Mouse (Mus musculus) intestine, postnatal 0 days (tissue): Measurements from ENCODE around the gene Numa1. TPM values are rescaled to one million over a fixed set of nuclear protein-coding genes. Genes with fewer than 3 reads are reported as not detected.

ENCODE experiments used
- ATAC-seq: fragments of 200-750 bp; cut with Nextera tagmentation; 2 replicates; pipeline ENCODE4 v1.8.0; 2017; ENCODE audit warnings: mild to moderate bottlenecking, moderate TSS enrichment, moderate library complexity
- H3K27ac ChIP-seq: fragments of 300-500 bp; sonication (generic); 2 replicates; pipeline ENCODE4 v1.5.1; 2014; ENCODE audit warnings: mild to moderate bottlenecking, low read depth, low read length, moderate library complexity
- H3K27me3 ChIP-seq: fragments of 300-500 bp; sonication (generic); replicated peaks from 2 replicates; pipeline ENCODE4 v1.6.1; 2014; ENCODE audit warnings: low read length, mixed read lengths; ENCODE audit not compliant: control insufficient read depth, insufficient read depth
- H3K36me3 ChIP-seq: fragments of 300-500 bp; sonication (generic); 2 replicates; pipeline ENCODE4 v1.6.1; 2014; ENCODE audit warnings: mild to moderate bottlenecking, moderate library complexity; ENCODE audit not compliant: control insufficient read depth, insufficient read depth
- H3K4me1 ChIP-seq: fragments of 300-500 bp; sonication (generic); replicated peaks from 2 replicates; pipeline ENCODE4 v1.6.1; 2014; ENCODE audit warnings: antibody characterized with exemption, low read length, mixed read lengths; ENCODE audit not compliant: control insufficient read depth, insufficient read depth
- H3K4me2 ChIP-seq: fragments of 300-500 bp; sonication (generic); replicated peaks from 2 replicates; pipeline ENCODE4 v1.6.1; 2014; ENCODE audit warnings: low read depth, mild to moderate bottlenecking, moderate library complexity
- H3K4me3 ChIP-seq: fragments of 300-500 bp; sonication (generic); 2 replicates; pipeline ENCODE4 v1.5.1; 2014; ENCODE audit warnings: low read depth, low read length
- H3K9ac ChIP-seq: fragments of 300-500 bp; sonication (generic); 2 replicates; pipeline ENCODE4 v1.6.1; 2014; ENCODE audit warnings: mild to moderate bottlenecking, low read depth, low read length
- H3K9me3 ChIP-seq: fragments of 300-500 bp; sonication (generic); 2 replicates; pipeline ENCODE4 v1.6.1; 2016; ENCODE audit warnings: mixed run types; ENCODE audit not compliant: control insufficient read depth
- CTCF ChIP-seq: sonication (generic); IDR thresholded peaks from 2 replicates; pipeline ENCODE4 v1.5.1; 2016; ENCODE audit warnings: low read depth, mild to moderate bottlenecking, control low read depth, antibody characterized with exemption, moderate library complexity
- WGBS: fragments of 180-500 bp; shearing (Covaris S2); extraction: QIAGEN DNeasy Blood & Tissue Kit; methylation state at CpG from one replicate; pipeline ENCODE4 v1.1.7; 2014; 5-methylcytosine and 5-hydroxymethylcytosine counted together
- polyA plus RNA-seq: library from polyadenylated mRNA; unstranded; fragments of >200 nt; fragmentation: Nextera tagmentation; extraction: Ambion mirVana; gene quantifications from 2 replicates; pipeline ENCODE4 v1.2.1, GENCODE M21; 2015

Numa1 gene
- polyA plus RNA-seq, 1 experiment from 2014 or later, result 17.0 TPM

DNA sequence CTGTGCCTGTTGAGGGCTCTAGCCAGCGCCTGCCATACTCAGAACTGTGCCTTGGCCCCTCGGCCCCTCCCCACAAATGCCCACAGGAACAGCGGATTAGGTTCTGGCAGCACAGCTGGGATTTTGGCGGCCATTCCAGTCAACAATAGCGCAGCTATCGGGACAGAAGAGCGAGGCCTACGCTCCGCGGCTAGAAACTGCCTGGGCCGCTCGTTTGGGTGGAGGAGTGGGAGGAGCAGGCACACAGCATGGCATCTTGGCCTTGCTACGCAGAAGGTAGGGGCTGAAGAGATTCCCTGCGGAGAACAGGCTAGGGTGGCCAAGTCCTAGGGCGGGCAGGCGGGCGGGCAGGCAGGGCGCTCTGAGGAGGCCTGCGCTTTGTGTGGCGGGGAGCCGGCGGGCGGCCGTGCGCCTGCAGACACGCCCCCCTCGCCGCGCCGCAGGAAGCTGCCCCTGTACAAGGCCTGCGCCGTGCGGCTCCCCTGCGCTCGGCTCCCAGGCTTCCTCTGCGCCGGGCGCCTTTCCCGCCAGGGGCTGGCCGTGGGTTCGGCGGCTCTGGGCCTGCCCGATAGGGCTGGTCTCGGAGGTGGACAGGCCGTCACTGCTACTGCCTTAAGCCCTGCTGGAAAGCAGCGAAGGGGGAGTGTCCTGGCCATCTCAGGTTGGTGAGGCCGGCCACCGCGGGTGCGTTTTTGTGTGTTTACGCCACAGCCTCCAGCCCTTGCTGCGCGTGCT is 36.0 kb downstream of the Numa1 start:
- peak overlapping the region; percentile 88 for H3K4me2 ChIP-seq
- no peak for TF ChIP-seq CTCF
- peak; percentile 85 for ATAC-seq
- no peaks in the 10 kb centered on the region for H3K36me3 ChIP-seq
- H3K4me3 ChIP-seq, result peak overlapping the region; percentile 71
- no peaks in the 10 kb centered on the region for H3K27me3 ChIP-seq
- peak overlapping the region; percentile 74 for H3K9ac ChIP-seq
- under 1% methylated on average over 45 of the region's 53 CpGs for WGBS
- H3K27ac ChIP-seq, result peak overlapping the region; percentile 99
- H3K9me3 ChIP-seq, result no peaks in the 10 kb centered on the region
- peaks cover 14% of the 10 kb centered on the region for H3K4me1 ChIP-seq

GRCm38 (mm10) chr7:101970429-101970775 is 36.5 kb downstream of the Numa1 start:
- peak overlapping the region; percentile 74 for H3K9ac ChIP-seq
- peak; percentile 74 for ATAC-seq
- TF ChIP-seq CTCF, result no peak
- peak overlapping the region; percentile 88 for H3K4me2 ChIP-seq
- no peaks in the 10 kb centered on the region for H3K9me3 ChIP-seq
- WGBS, result under 1% methylated on average over 13 of the region's 17 CpGs
- peak overlapping the region; percentile 99 for H3K27ac ChIP-seq
- peak overlapping the region; percentile 71 for H3K4me3 ChIP-seq
- no peaks in the 10 kb centered on the region for H3K27me3 ChIP-seq
- H3K4me1 ChIP-seq, result peaks cover 14% of the 10 kb centered on the region
- H3K36me3 ChIP-seq, result no peaks in the 10 kb centered on the region

- H3K4me2 ChIP-seq, result peak overlapping the region; percentile 88
- ATAC-seq, result peak; percentile 52
- H3K9ac ChIP-seq, result peak overlapping the region; percentile 74
- peaks cover 14% of the 10 kb centered on the region; the same call in 1 of the 2 replicates for H3K4me1 ChIP-seq
- WGBS, result 1% methylated on average over 19 of the region's 19 CpGs
- peak overlapping the region; percentile 99 for H3K27ac ChIP-seq
- peak overlapping the region; percentile 71 for H3K4me3 ChIP-seq
- H3K27me3 ChIP-seq, result no peaks in the 10 kb centered on the region
- TF ChIP-seq CTCF, result peak; percentile 18; the same call in 1 of the 2 replicates
- no peaks in the 10 kb centered on the region for H3K9me3 ChIP-seq
- no peaks in the 10 kb centered on the region for H3K36me3 ChIP-seq
Observed at GRCm38 (mm10) chr7:101970821-101971461, 37.0 kb downstream of the Numa1 start.

GRCm38 (mm10) chr7:101971721-101972120 is 37.8 kb downstream of the Numa1 start:
- no peak for TF ChIP-seq CTCF
- Histone ChIP-seq H3K9ac (peak overlapping the region; percentile 74), H3K27me3 (no peaks in the 10 kb centered on the region), H3K4me2 (peak overlapping the region; percentile 88), H3K9me3 (no peaks in the 10 kb centered on the region), H3K4me1 (peaks cover 14% of the 10 kb centered on the region; the same call in 1 of the 2 replicates), H3K4me3 (peak overlapping the region; percentile 71), H3K27ac (peak overlapping the region; percentile 99), H3K36me3 (no peaks in the 10 kb centered on the region)
- WGBS, result 28% methylated on average over 2 of the region's 2 CpGs
- no peak for ATAC-seq

GRCm38 (mm10) chr7:101973730-101974129 is 39.8 kb downstream of the Numa1 start:
- H3K27ac ChIP-seq, result peak overlapping the region; percentile 41
- no peaks in the 10 kb centered on the region for H3K9me3 ChIP-seq
- peak overlapping the region; percentile 17; the same call in 1 of the 2 replicates for H3K4me2 ChIP-seq
- H3K4me3 ChIP-seq, result no peak overlapping the region
- ATAC-seq, result no peak
- no peak overlapping the region; the same call in 1 of the 2 replicates for H3K9ac ChIP-seq
- H3K27me3 ChIP-seq, result no peaks in the 10 kb centered on the region
- no peak for TF ChIP-seq CTCF
- H3K4me1 ChIP-seq, result peaks cover 14% of the 10 kb centered on the region; the same call in 1 of the 2 replicates
- 0 out of 2 replicates have a peak, but pooled peaks cover 8% of the 10 kb centered on the region for H3K36me3 ChIP-seq
- WGBS, result 48% methylated on average over 3 of the region's 3 CpGs

- no peak overlapping the region for H3K4me3 ChIP-seq
- ATAC-seq, result no peak
- H3K27me3 ChIP-seq, result no peaks in the 10 kb centered on the region
- no peak overlapping the region for H3K4me2 ChIP-seq
- H3K9ac ChIP-seq, result no peak overlapping the region
- 30% methylated on average over 2 of the region's 2 CpGs for WGBS
- TF ChIP-seq CTCF, result no peak
- 0 out of 2 replicates have a peak, but pooled peaks cover 8% of the 10 kb centered on the region for H3K36me3 ChIP-seq
- H3K9me3 ChIP-seq, result no peaks in the 10 kb centered on the region
- H3K27ac ChIP-seq, result no peak overlapping the region
- peaks cover 14% of the 10 kb centered on the region; the same call in 1 of the 2 replicates for H3K4me1 ChIP-seq
Observed at GRCm38 (mm10) chr7:101974505-101974904, 40.6 kb downstream of the Numa1 start.
